Mouse (Mus musculus) C2C12 (cell line): Measurements from ENCODE around the gene Mymk.

Experiments used
- CEBPB ChIP-seq: IDR thresholded peaks from one replicate; pipeline ENCODE4 v1.6.1; 2011; ENCODE audit warnings: low read depth, mild to moderate bottlenecking, control low read depth, moderate library complexity
- CTCF ChIP-seq: IDR thresholded peaks from one replicate; pipeline ENCODE4 v1.5.1; 2011; ENCODE audit not compliant: control insufficient read depth, insufficient read depth, insufficient read length
- MAX ChIP-seq: IDR thresholded peaks from one replicate; pipeline ENCODE4 v1.6.1; 2011; ENCODE audit warnings: mild to moderate bottlenecking, control low read depth
- MYOD1 ChIP-seq: IDR thresholded peaks from one replicate; pipeline ENCODE4 v1.6.1; 2011; ENCODE audit warnings: low read depth; ENCODE audit not compliant: control insufficient read depth, insufficient read length
- USF1 ChIP-seq: IDR thresholded peaks from one replicate; pipeline ENCODE4 v1.6.1; 2011; ENCODE audit warnings: low read depth, mild to moderate bottlenecking, control low read depth, moderate library complexity

DNA sequence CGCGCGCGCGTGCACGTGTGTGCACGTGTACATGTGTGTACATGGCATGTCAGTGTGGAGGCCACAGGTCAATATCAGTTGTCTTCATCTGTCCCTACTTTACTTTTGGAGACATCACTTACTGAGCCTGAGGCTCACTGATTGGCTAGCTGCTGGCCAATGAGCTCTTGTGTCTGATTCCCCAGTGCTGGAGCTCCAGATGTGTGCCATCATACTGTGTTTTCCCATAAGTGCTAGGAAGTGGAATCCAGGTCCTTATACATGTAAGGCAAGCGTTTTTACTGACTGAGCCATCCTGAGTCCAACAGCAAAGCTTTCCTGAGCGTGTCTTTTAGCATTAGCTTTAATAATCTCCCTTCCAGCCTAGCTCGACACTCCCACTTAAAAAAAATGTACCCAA is 42.2 kb upstream of the Mymk start:
- TF ChIP-seq CTCF (no peak), MAX (no peak), USF1 (no peak), CEBPB (no peak), MYOD1 (no peak)
